Mouse (Mus musculus) megakaryocyte, embryonic 14.5 days (primary cell): Measurements from ENCODE around the gene Tldc1. TPM values are rescaled to one million over a fixed set of nuclear protein-coding genes. Genes with fewer than 3 reads are reported as not detected.

Experiments used
- H3K27me3 ChIP-seq: replicated peaks from 2 replicates; pipeline ENCODE3; 2012; ENCODE audit warnings: inconsistent platforms
- H3K36me3 ChIP-seq: replicated peaks from 2 replicates; pipeline ENCODE3; 2012; ENCODE audit warnings: low read length, inconsistent platforms, mixed read lengths
- H3K4me1 ChIP-seq: 2 replicates; pipeline ENCODE4 v1.6.1; 2012; ENCODE audit warnings: inconsistent platforms
- H3K4me3 ChIP-seq: replicated peaks from 2 replicates; pipeline ENCODE3; 2012; ENCODE audit warnings: moderate library complexity, mild to moderate bottlenecking, inconsistent platforms
- H3K9me3 ChIP-seq: 2 replicates; pipeline ENCODE4 v1.6.1; 2012; ENCODE audit warnings: inconsistent platforms
- FLI1 ChIP-seq: IDR thresholded peaks from 2 replicates; pipeline ENCODE4 v1.6.1; 2012; ENCODE audit warnings: low read length, inconsistent platforms, mixed read lengths
- GATA1 ChIP-seq: IDR thresholded peaks from 3 replicates; pipeline ENCODE4 v1.6.1; 2012; ENCODE audit warnings: mixed read lengths, low read length, inconsistent platforms, borderline replicate concordance
- polyA plus RNA-seq: library from polyadenylated mRNA; stranded (reverse); fragments of >175 nt; gene quantifications from 2 replicates; pipeline ENCODE4 v1.2.3, GENCODE M21; 2012; ENCODE audit warnings: low replicate concordance; ENCODE audit not compliant: insufficient read depth

The Tldc1 gene
- 1.7 and 2.0 TPM in 2 replicates for polyA plus RNA-seq

DNA sequence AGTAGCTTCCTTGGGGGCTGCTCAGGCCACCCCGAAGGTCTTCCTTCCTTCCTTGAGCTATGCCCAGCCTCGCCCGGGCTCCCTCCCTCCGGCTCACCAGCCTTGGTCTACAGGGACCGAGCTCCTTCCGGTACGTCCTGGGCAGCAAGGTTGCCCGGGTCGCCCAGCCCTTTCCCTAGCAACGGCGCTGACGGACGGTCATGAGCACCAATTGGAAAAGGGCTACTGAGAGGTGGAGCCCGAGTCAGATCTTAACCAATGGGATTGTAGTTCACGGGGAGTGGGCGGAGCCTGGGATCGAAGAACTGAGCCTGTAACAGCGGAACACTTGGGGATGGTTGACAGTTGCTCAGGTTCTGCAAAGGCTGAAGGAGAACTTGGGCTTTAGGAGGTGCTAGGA is at the start of gene Tldc1:
TSS of gene Tldc1 (minus strand) at position 154 of the 400 bp plus-strand sequence.
- Histone ChIP-seq H3K9me3 (peaks cover 5% of the 10 kb centered on the region; the same call in 1 of the 2 replicates), H3K4me1 (peaks cover 51% of the 10 kb centered on the region), H3K27me3 (peaks cover 28% of the 10 kb centered on the region), H3K36me3 (peaks cover 5% of the 10 kb centered on the region), H3K4me3 (peak within 1 kb of the TSS; percentile 93)
- TF ChIP-seq FLI1 (no peak), GATA1 (no peak)

DNA sequence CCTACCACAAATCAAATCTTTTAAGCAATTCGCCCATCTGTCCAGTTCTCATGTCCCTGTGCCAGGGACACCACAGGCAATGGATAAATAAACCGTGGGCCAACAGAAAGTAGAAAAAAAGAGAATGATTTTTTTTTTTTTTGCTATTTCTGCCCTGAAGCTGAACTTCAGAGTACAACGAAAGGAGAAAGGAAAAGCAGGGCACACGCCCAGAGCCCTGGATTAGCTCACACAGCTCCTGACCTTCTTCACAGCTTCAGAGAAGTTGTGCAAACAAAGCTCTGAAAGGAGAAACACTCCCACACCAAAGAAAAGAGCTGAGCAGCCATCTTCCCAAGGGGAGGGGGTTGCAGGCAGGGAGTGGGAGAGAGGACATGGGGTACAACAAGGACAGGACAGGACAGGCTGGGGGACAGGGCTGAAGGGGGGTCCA is 49.5 kb upstream of the Tldc1 start:
- Histone ChIP-seq H3K36me3 (peaks cover 50% of the 10 kb centered on the region), H3K4me3 (peak overlapping the region; percentile 82), H3K9me3 (no peaks in the 10 kb centered on the region), H3K4me1 (peaks cover 88% of the 10 kb centered on the region), H3K27me3 (peaks cover 26% of the 10 kb centered on the region)
- no peak for TF ChIP-seq GATA1
- TF ChIP-seq FLI1, result no peak

DNA sequence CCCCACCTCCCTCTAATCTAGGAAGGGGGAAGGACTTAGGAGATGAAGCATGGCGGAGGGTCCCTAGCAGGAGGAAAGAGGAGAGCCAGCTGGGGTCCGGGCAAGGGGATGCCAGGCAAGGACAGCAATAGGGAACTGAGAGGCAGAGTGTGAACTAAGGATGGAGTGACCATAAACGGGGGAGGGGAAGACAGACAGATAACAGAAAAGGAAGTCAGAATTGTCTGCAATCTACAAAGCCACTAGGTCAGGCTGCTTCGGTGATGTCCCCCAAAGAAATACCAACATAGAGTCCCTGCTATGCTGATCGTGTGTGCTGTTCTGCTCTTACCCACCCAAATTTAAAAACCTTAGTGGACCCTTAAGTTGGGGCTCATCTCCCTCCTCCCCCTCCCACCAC is 48.8 kb upstream of the Tldc1 start:
- Histone ChIP-seq H3K36me3 (peaks cover 53% of the 10 kb centered on the region), H3K27me3 (peaks cover 33% of the 10 kb centered on the region), H3K9me3 (no peaks in the 10 kb centered on the region), H3K4me1 (peaks cover 80% of the 10 kb centered on the region), H3K4me3 (peak overlapping the region; percentile 82)
- TF ChIP-seq FLI1 (no peak), GATA1 (no peak)

DNA sequence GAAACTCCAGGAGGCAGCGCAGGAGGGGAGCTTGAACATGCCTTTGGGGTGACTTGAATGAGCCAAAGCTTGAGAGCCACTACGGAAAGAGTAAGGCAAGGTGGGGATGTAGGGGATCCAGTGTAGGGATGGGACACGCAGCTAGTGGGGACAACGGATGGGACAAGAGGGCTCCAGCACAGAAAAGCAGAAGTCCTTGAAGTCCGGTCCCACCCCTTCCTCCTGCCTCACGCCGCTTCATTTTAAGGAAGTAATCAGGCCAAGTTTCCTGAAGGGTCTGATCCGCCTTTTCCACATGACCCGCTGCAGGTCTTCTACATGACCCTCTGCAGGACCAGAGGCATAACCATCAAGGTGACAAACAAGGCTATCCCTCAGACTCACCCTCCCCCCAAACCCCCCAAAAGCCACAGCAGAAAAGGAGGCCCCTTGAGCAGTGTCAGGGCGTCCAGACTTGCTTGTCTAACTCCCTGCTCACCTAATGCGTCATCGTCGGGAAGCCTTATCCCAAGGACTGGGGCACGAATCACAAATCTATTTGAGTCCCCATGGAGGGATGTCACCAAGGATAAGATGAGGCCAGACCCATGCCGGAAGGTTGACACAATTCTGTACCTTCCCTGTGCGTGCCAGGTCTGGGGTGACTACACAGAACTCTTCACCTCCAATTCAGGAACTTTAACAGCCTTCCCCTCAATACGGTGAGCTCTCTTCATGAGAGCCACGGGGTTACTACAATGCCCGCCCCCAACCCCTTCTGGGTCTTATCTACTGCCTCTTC is 47.9 kb upstream of the Tldc1 start:
- H3K4me1 ChIP-seq, result peaks cover 72% of the 10 kb centered on the region
- H3K36me3 ChIP-seq, result peaks cover 54% of the 10 kb centered on the region
- TF ChIP-seq GATA1, result no peak
- no peak for TF ChIP-seq FLI1
- H3K27me3 ChIP-seq, result peaks cover 29% of the 10 kb centered on the region
- H3K9me3 ChIP-seq, result peaks cover under 1% of the 10 kb centered on the region; the same call in 1 of the 2 replicates
- peak overlapping the region; percentile 82 for H3K4me3 ChIP-seq

DNA sequence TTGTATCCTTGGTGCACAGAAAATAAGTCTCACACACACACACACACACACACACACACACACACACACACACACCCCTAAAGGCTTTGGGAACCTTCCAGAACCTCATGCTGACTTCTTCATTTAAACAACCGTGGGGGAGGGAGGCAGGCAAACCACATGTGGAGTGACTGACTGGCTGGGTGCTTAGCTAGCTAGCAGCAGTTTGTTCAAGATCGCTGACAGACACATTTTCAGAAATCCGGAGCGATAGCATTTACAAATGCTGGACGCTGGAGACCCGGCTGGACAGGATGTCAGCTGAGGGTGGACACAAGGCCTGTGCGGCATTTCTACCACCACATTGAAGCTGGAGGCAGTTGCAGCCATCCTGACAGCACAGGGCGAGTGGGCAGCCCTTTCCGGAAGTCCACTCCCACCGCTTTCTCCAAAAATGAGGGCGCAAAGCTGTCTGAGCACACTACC is 46.6 kb upstream of the Tldc1 start:
- peaks cover 29% of the 10 kb centered on the region for H3K27me3 ChIP-seq
- peaks cover 58% of the 10 kb centered on the region for H3K36me3 ChIP-seq
- peak overlapping the region; percentile 59 for H3K4me3 ChIP-seq
- peaks cover 59% of the 10 kb centered on the region for H3K4me1 ChIP-seq
- H3K9me3 ChIP-seq, result peaks cover 6% of the 10 kb centered on the region; the same call in 1 of the 2 replicates
- TF ChIP-seq FLI1 (no peak), GATA1 (no peak)

DNA sequence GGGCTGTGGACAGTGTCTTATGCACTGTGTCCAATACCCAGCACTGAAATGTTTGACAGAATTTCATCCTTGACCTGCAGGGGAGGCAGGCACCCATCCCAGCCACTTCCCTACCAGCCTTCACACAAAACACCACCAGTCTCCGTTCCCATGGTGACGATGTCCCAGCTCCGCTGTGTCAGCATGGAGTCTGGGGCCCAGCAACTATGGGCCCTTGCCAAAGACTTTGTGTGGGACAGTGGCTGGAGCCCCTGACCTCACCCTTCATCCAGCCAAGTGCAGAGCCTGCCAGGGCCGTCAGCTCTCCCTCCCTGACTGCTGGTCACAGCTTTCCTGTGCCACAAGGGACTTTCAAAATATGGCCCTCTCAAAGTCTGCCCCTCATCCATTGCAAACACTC is 45.9 kb upstream of the Tldc1 start:
- H3K4me3 ChIP-seq, result no peak overlapping the region
- peaks cover 27% of the 10 kb centered on the region for H3K27me3 ChIP-seq
- H3K4me1 ChIP-seq, result peaks cover 51% of the 10 kb centered on the region
- TF ChIP-seq FLI1 (no peak), GATA1 (no peak)
- peaks cover 58% of the 10 kb centered on the region for H3K36me3 ChIP-seq
- H3K9me3 ChIP-seq, result peaks cover 6% of the 10 kb centered on the region; the same call in 1 of the 2 replicates

DNA sequence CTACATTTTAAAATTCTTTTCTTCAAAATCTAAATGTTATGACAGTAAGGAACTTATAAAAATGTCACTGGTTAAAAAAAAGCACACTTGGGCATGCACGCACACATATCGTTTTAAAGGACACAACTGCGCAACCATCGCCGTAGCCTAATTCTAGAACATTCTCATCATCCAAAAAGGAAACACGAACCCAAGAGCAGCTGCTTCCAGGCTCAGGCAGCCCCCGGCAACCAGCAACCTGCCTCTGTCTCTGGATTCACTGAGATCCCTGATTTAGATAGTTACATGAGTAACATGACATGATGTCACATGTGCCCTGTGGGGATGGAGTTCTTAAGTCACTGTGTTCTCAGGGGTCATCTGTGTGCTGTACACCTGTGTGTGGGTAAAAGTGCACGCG is 45.1 kb upstream of the Tldc1 start:
- Histone ChIP-seq H3K4me1 (peaks cover 50% of the 10 kb centered on the region), H3K27me3 (peaks cover 31% of the 10 kb centered on the region), H3K4me3 (no peak overlapping the region), H3K9me3 (peaks cover 6% of the 10 kb centered on the region; the same call in 1 of the 2 replicates), H3K36me3 (peaks cover 58% of the 10 kb centered on the region)
- TF ChIP-seq GATA1 (no peak), FLI1 (no peak)

DNA sequence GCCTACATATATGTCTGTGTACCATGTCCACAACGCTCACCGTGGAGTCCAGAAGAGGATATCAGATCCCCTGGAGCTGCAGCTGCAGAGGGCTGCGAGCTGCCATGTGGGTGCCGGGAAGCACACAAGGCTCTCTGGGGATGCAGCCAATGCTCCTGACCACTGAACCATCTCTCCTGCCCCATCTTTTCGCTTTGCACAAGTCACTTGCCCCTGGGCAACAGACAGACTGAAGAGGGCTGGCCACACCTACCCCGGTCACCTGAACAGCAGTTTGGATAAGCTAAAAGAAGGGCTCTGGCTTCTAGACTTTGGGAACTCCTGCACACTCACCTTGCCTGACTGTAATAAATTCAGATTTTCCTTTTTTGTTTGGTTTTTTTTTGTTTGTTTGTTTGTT is 43.5 kb upstream of the Tldc1 start:
- H3K4me3 ChIP-seq, result no peak overlapping the region
- peaks cover 6% of the 10 kb centered on the region; the same call in 1 of the 2 replicates for H3K9me3 ChIP-seq
- TF ChIP-seq GATA1 (no peak), FLI1 (no peak)
- peaks cover 49% of the 10 kb centered on the region for H3K4me1 ChIP-seq
- peaks cover 41% of the 10 kb centered on the region for H3K27me3 ChIP-seq
- H3K36me3 ChIP-seq, result peaks cover 64% of the 10 kb centered on the region

DNA sequence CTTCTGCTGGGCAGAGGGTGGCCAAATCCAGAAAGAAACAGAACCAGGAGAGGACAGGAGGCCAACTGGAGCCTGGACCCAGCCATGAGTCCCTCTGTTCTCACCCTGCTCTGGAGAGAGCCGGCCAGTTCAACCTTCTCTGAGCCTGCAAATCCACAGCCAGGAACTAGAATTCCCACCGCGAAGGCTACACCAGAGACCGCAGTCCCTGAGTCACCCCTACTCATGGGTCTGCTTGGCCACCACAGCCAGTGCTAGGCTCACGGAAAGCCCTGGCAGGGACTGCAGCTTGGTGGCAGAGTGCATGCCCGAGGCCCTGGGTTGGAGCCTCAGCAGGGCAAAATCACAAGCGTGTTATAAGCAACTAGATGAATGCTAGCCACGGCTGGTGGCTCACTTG is 41.8 kb upstream of the Tldc1 start:
- no peak for TF ChIP-seq GATA1
- no peak for TF ChIP-seq FLI1
- H3K27me3 ChIP-seq, result peaks cover 52% of the 10 kb centered on the region

DNA sequence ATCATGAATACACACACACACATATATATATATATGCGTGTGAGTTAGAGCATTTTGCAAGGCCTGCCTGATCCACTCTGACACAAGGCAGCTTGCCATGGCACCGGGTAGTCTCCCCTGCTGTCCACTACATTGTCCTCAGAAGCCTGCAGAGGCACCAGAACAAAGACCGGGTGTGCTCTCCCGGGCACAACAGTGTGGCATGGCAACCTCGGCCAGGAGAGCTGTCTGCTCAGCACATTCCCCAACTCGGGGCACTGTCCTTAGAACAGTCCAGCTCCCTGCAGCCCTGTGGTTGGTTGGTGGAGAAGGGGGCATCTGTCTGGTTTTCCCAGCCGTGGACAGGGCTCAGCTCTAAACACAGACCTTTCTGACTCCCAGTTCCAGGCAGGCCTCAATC is 41.1 kb upstream of the Tldc1 start:
- Histone ChIP-seq H3K4me1 (peaks cover 44% of the 10 kb centered on the region), H3K9me3 (peaks cover 14% of the 10 kb centered on the region; the same call in 1 of the 2 replicates), H3K36me3 (peaks cover 85% of the 10 kb centered on the region), H3K27me3 (peaks cover 53% of the 10 kb centered on the region), H3K4me3 (no peak overlapping the region)
- no peak for TF ChIP-seq FLI1
- no peak for TF ChIP-seq GATA1

More for the DNA sequence above, 41.8 kb upstream of the Tldc1 start:
- H3K36me3 ChIP-seq, result peaks cover 79% of the 10 kb centered on the region
- peaks cover 42% of the 10 kb centered on the region for H3K4me1 ChIP-seq
- H3K9me3 ChIP-seq, result peaks cover 11% of the 10 kb centered on the region; the same call in 1 of the 2 replicates
- H3K4me3 ChIP-seq, result no peak overlapping the region
